Mouse (Mus musculus) hindbrain, embryonic 13.5 days (tissue): ENCODE data around the gene Arhgdia. TPM values are rescaled to one million over a fixed set of nuclear protein-coding genes. Genes with fewer than 3 reads are reported as not detected.
A peak's percentile ranks its signal among the peaks of the same experiment; 100 is the strongest.

ENCODE experiments used
- ATAC-seq: fragments of 200-750 bp; cut with Nextera tagmentation; 2 replicates; pipeline ENCODE4 v1.8.0; 2017; ENCODE audit warnings: moderate TSS enrichment; ENCODE audit not compliant: low FRiP score
- H3K27ac ChIP-seq: fragments of 300-500 bp; sonication (generic); 2 replicates; pipeline ENCODE4 v1.5.1; 2015; ENCODE audit warnings: inconsistent platforms, mild to moderate bottlenecking, moderate library complexity
- H3K27me3 ChIP-seq: fragments of 300-500 bp; sonication (generic); 2 replicates; pipeline ENCODE4 v1.6.1; 2015; ENCODE audit warnings: mild to moderate bottlenecking, inconsistent platforms
- H3K36me3 ChIP-seq: fragments of 300-500 bp; sonication (generic); 2 replicates; pipeline ENCODE4 v1.6.1; 2015; ENCODE audit warnings: mild to moderate bottlenecking, inconsistent platforms
- H3K4me1 ChIP-seq: fragments of 300-500 bp; sonication (generic); replicated peaks from 2 replicates; pipeline ENCODE4 v1.6.1; 2015; ENCODE audit warnings: inconsistent platforms
- H3K4me2 ChIP-seq: fragments of 300-500 bp; sonication (generic); 2 replicates; pipeline ENCODE4 v1.6.1; 2015; ENCODE audit warnings: inconsistent platforms, mild to moderate bottlenecking, moderate library complexity
- H3K4me3 ChIP-seq: fragments of 300-500 bp; sonication (generic); 2 replicates; pipeline ENCODE4 v1.5.1; 2015; ENCODE audit warnings: mild to moderate bottlenecking, inconsistent platforms
- H3K9ac ChIP-seq: fragments of 300-500 bp; sonication (generic); 2 replicates; pipeline ENCODE4 v1.6.1; 2015; ENCODE audit warnings: mild to moderate bottlenecking, inconsistent platforms
- H3K9me3 ChIP-seq: fragments of 300-500 bp; sonication (generic); 2 replicates; pipeline ENCODE4 v1.6.1; 2016; ENCODE audit warnings: inconsistent platforms
- WGBS: fragments of 180-500 bp; shearing (Covaris S2); methylation state at CpG from one replicate; pipeline ENCODE4 v1.1.7; 2015; 5-methylcytosine and 5-hydroxymethylcytosine counted together
- polyA plus RNA-seq: library from polyadenylated mRNA; unstranded; fragments of >200 nt; fragmentation: Nextera tagmentation; extraction: Ambion mirVana; gene quantifications from 2 replicates; pipeline ENCODE4 v1.2.1, GENCODE M21; 2015

Arhgdia gene
- polyA plus RNA-seq, 1 experiment from 2014 or later: 471 TPM

- ATAC-seq: no peak; the same call in 1 of the 2 replicates
Measured at GRCm38 (mm10) chr11:120609250-120609649, 27.8 kb upstream of the Arhgdia start.

GRCm38 (mm10) chr11:120608241-120609034, 27.0 kb upstream of the Arhgdia start, which contains the start of gene Npb:
Gene Npb (plus strand): TSS chr11:120608477.
- Histone ChIP-seq H3K4me2 (peak within 1 kb of the TSS; percentile 48), H3K4me1 (peaks cover 21% of the 10 kb centered on the region), H3K9me3 (no peaks in the 10 kb centered on the region), H3K4me3 (peak within 1 kb of the TSS; percentile 25), H3K27ac (no peak within 1 kb of the TSS), H3K27me3 (peaks cover 32% of the 10 kb centered on the region), H3K9ac (peak within 1 kb of the TSS; percentile 61), H3K36me3 (peaks cover 78% of the 10 kb centered on the region)
- no peak for ATAC-seq
- 6% methylated on average over 45 of the region's 45 CpGs for WGBS

More at GRCm38 (mm10) chr11:120609250-120609649, 27.8 kb upstream of the Arhgdia start:
- Histone ChIP-seq H3K4me2 (no peak overlapping the region), H3K4me1 (peaks cover 21% of the 10 kb centered on the region), H3K9ac (0 out of 2 replicates have a peak overlapping the region, but pooled peaks have one; percentile 61), H3K27ac (no peak overlapping the region), H3K27me3 (peaks cover 32% of the 10 kb centered on the region), H3K36me3 (peaks cover 78% of the 10 kb centered on the region), H3K9me3 (no peaks in the 10 kb centered on the region), H3K4me3 (no peak overlapping the region)
- 43% methylated on average over 7 of the region's 8 CpGs for WGBS

GRCm38 (mm10) chr11:120606764-120607163, 25.3 kb upstream of the Arhgdia start:
- Histone ChIP-seq H3K4me3 (no peak overlapping the region), H3K9ac (no peak overlapping the region), H3K4me1 (peaks cover 18% of the 10 kb centered on the region), H3K27ac (no peak overlapping the region), H3K27me3 (peaks cover 32% of the 10 kb centered on the region), H3K36me3 (peaks cover 78% of the 10 kb centered on the region), H3K4me2 (no peak overlapping the region), H3K9me3 (no peaks in the 10 kb centered on the region)
- no peak for ATAC-seq
- WGBS: 79% methylated on average over 4 of the region's 4 CpGs

- H3K27ac ChIP-seq: no peak overlapping the region
- WGBS: 92% methylated on average over 7 of the region's 7 CpGs
- no peak overlapping the region for H3K4me2 ChIP-seq
- H3K9ac ChIP-seq: no peak overlapping the region
- peaks cover 18% of the 10 kb centered on the region for H3K4me1 ChIP-seq
- H3K36me3 ChIP-seq: peaks cover 77% of the 10 kb centered on the region
- ATAC-seq: no peak
- peaks cover 32% of the 10 kb centered on the region for H3K27me3 ChIP-seq
- no peak overlapping the region for H3K4me3 ChIP-seq
- no peaks in the 10 kb centered on the region for H3K9me3 ChIP-seq
Measured at GRCm38 (mm10) chr11:120605667-120606066, 24.2 kb upstream of the Arhgdia start.

GRCm38 (mm10) chr11:120603545-120603944, 22.1 kb upstream of the Arhgdia start:
- Histone ChIP-seq H3K9ac (no peak overlapping the region), H3K4me3 (no peak overlapping the region), H3K36me3 (peaks cover 67% of the 10 kb centered on the region), H3K4me1 (peaks cover 23% of the 10 kb centered on the region), H3K9me3 (no peaks in the 10 kb centered on the region), H3K4me2 (no peak overlapping the region), H3K27ac (no peak overlapping the region), H3K27me3 (peaks cover 18% of the 10 kb centered on the region)
- 89% methylated on average over 2 of the region's 2 CpGs for WGBS
- ATAC-seq: no peak

- Histone ChIP-seq H3K27ac (no peak overlapping the region), H3K4me1 (peaks cover 28% of the 10 kb centered on the region), H3K9me3 (no peaks in the 10 kb centered on the region), H3K36me3 (peaks cover 65% of the 10 kb centered on the region), H3K4me3 (no peak overlapping the region), H3K9ac (no peak overlapping the region), H3K4me2 (no peak overlapping the region), H3K27me3 (no peaks in the 10 kb centered on the region)
- WGBS: 93% methylated on average over 3 of the region's 3 CpGs
- no peak for ATAC-seq
Measured at GRCm38 (mm10) chr11:120600716-120601115, 19.3 kb upstream of the Arhgdia start.

- no peaks in the 10 kb centered on the region for H3K27me3 ChIP-seq
- peak overlapping the region; percentile 79 for H3K4me2 ChIP-seq
- no peaks in the 10 kb centered on the region for H3K9me3 ChIP-seq
- H3K36me3 ChIP-seq: peaks cover 63% of the 10 kb centered on the region
- WGBS: 49% methylated on average over 17 of the region's 17 CpGs
- ATAC-seq: 0 out of 2 replicates have a peak, but pooled peaks have one; percentile 7
- H3K4me3 ChIP-seq: peak overlapping the region; percentile 100
- H3K9ac ChIP-seq: peak overlapping the region; percentile 79
- peaks cover 28% of the 10 kb centered on the region for H3K4me1 ChIP-seq
- peak overlapping the region; percentile 92; the same call in 1 of the 2 replicates for H3K27ac ChIP-seq
Measured at GRCm38 (mm10) chr11:120598990-120599549, 17.6 kb upstream of the Arhgdia start.

- peaks cover 63% of the 10 kb centered on the region for H3K36me3 ChIP-seq
- H3K27me3 ChIP-seq: no peaks in the 10 kb centered on the region
- ATAC-seq: peak; percentile 98
- H3K27ac ChIP-seq: peak within 1 kb of the TSS; percentile 92
- peak within 1 kb of the TSS; percentile 99 for H3K9ac ChIP-seq
- H3K4me3 ChIP-seq: peak within 1 kb of the TSS; percentile 100
- no peaks in the 10 kb centered on the region for H3K9me3 ChIP-seq
- peaks cover 28% of the 10 kb centered on the region for H3K4me1 ChIP-seq
- WGBS: under 1% methylated on average over 88 of the region's 88 CpGs
- peak within 1 kb of the TSS; percentile 96 for H3K4me2 ChIP-seq
Measured at GRCm38 (mm10) chr11:120598283-120598989, 17.0 kb upstream of the Arhgdia start, which contains the start of the genes Alyref and Anapc11. Gene Alyref (minus strand): TSS chr11:120598365. Gene Anapc11 (plus strand): TSS chr11:120598421.

- Histone ChIP-seq H3K9me3 (no peaks in the 10 kb centered on the region), H3K4me3 (peak overlapping the region; percentile 100), H3K36me3 (peaks cover 63% of the 10 kb centered on the region), H3K27ac (peak overlapping the region; percentile 92), H3K4me2 (peak overlapping the region; percentile 96), H3K4me1 (peaks cover 28% of the 10 kb centered on the region), H3K27me3 (no peaks in the 10 kb centered on the region), H3K9ac (peak overlapping the region; percentile 99)
- 6% methylated on average over 81 of the region's 99 CpGs for WGBS
- peak; percentile 67 for ATAC-seq
Measured at GRCm38 (mm10) chr11:120597240-120598235, 16.1 kb upstream of the Arhgdia start.

GRCm38 (mm10) chr11:120588531-120588930, 7.1 kb upstream of the Arhgdia start:
- no peak overlapping the region for H3K4me2 ChIP-seq
- no peak overlapping the region for H3K4me3 ChIP-seq
- H3K36me3 ChIP-seq: peaks cover 88% of the 10 kb centered on the region
- WGBS: 93% methylated on average over 6 of the region's 6 CpGs
- H3K27me3 ChIP-seq: no peaks in the 10 kb centered on the region
- H3K27ac ChIP-seq: no peak overlapping the region
- no peak overlapping the region for H3K9ac ChIP-seq
- no peak for ATAC-seq
- peaks cover 4% of the 10 kb centered on the region; the same call in 1 of the 2 replicates for H3K9me3 ChIP-seq
- H3K4me1 ChIP-seq: no peaks in the 10 kb centered on the region

GRCm38 (mm10) chr11:120583937-120584336, 2.5 kb upstream of the Arhgdia start:
- WGBS: 88% methylated on average over 1 of the region's 1 CpGs
- peaks cover 53% of the 10 kb centered on the region for H3K36me3 ChIP-seq
- no peak for ATAC-seq

More at GRCm38 (mm10) chr11:120583937-120584336, 2.5 kb upstream of the Arhgdia start:
- H3K9me3 ChIP-seq: peaks cover 4% of the 10 kb centered on the region; the same call in 1 of the 2 replicates
- H3K4me2 ChIP-seq: no peak overlapping the region
- no peaks in the 10 kb centered on the region for H3K27me3 ChIP-seq
- no peak overlapping the region for H3K4me3 ChIP-seq
- no peak overlapping the region for H3K27ac ChIP-seq
- peaks cover 27% of the 10 kb centered on the region for H3K4me1 ChIP-seq
- H3K9ac ChIP-seq: no peak overlapping the region
